Mouse (Mus musculus) megakaryocyte, embryonic 14.5 days (primary cell): Measurements from ENCODE around the gene Pxk. TPM values are rescaled to one million over a fixed set of nuclear protein-coding genes. Genes with fewer than 3 reads are reported as not detected.
"Not testable (repeated sequence)": the region's sequence is repeated elsewhere in the genome, so short reads cannot be mapped to it uniquely, and the experiment has no call there.

Experiments used
- H3K27me3 ChIP-seq: replicated peaks from 2 replicates; pipeline ENCODE3; 2012; ENCODE audit warnings: inconsistent platforms
- H3K36me3 ChIP-seq: replicated peaks from 2 replicates; pipeline ENCODE3; 2012; ENCODE audit warnings: low read length, inconsistent platforms, mixed read lengths
- H3K4me1 ChIP-seq: 2 replicates; pipeline ENCODE4 v1.6.1; 2012; ENCODE audit warnings: inconsistent platforms
- H3K4me3 ChIP-seq: replicated peaks from 2 replicates; pipeline ENCODE3; 2012; ENCODE audit warnings: moderate library complexity, mild to moderate bottlenecking, inconsistent platforms
- H3K9me3 ChIP-seq: 2 replicates; pipeline ENCODE4 v1.6.1; 2012; ENCODE audit warnings: inconsistent platforms
- FLI1 ChIP-seq: IDR thresholded peaks from 2 replicates; pipeline ENCODE4 v1.6.1; 2012; ENCODE audit warnings: low read length, inconsistent platforms, mixed read lengths
- GATA1 ChIP-seq: IDR thresholded peaks from 3 replicates; pipeline ENCODE4 v1.6.1; 2012; ENCODE audit warnings: mixed read lengths, low read length, inconsistent platforms, borderline replicate concordance
- polyA plus RNA-seq: library from polyadenylated mRNA; stranded (reverse); fragments of >175 nt; gene quantifications from 2 replicates; pipeline ENCODE4 v1.2.3, GENCODE M21; 2012; ENCODE audit warnings: low replicate concordance; ENCODE audit not compliant: insufficient read depth

Gene Pxk
- polyA plus RNA-seq, 1 experiment, result 7.4 TPM

GRCm38 (mm10) chr14:8115772-8116171, 17.8 kb downstream of the Pxk start:
- Histone ChIP-seq H3K9me3 (no peaks in the 10 kb centered on the region), H3K36me3 (peaks cover 27% of the 10 kb centered on the region), H3K4me3 (no peak overlapping the region), H3K27me3 (no peaks in the 10 kb centered on the region), H3K4me1 (peaks cover 15% of the 10 kb centered on the region)
- TF ChIP-seq FLI1 (no peak), GATA1 (no peak)

- Histone ChIP-seq H3K4me3 (no peak overlapping the region), H3K4me1 (peaks cover 3% of the 10 kb centered on the region), H3K27me3 (no peaks in the 10 kb centered on the region), H3K9me3 (no peaks in the 10 kb centered on the region), H3K36me3 (peaks cover 35% of the 10 kb centered on the region)
- no peak for TF ChIP-seq GATA1
- no peak for TF ChIP-seq FLI1
Measured at GRCm38 (mm10) chr14:8117371-8117770, 19.4 kb downstream of the Pxk start.

GRCm38 (mm10) chr14:8119454-8119853, 21.4 kb downstream of the Pxk start:
- no peaks in the 10 kb centered on the region for H3K27me3 ChIP-seq
- no peak overlapping the region for H3K4me3 ChIP-seq
- H3K9me3 ChIP-seq, result no peaks in the 10 kb centered on the region
- peaks cover 44% of the 10 kb centered on the region for H3K36me3 ChIP-seq
- TF ChIP-seq FLI1, result no peak
- TF ChIP-seq GATA1, result no peak
- H3K4me1 ChIP-seq, result peaks cover 3% of the 10 kb centered on the region

- Histone ChIP-seq H3K4me3 (no peak overlapping the region), H3K27me3 (no peaks in the 10 kb centered on the region), H3K36me3 (peaks cover 49% of the 10 kb centered on the region), H3K9me3 (no peaks in the 10 kb centered on the region), H3K4me1 (peaks cover 3% of the 10 kb centered on the region)
- TF ChIP-seq GATA1 (no peak), FLI1 (no peak)
Measured at GRCm38 (mm10) chr14:8119904-8120303, 21.9 kb downstream of the Pxk start.

- Histone ChIP-seq H3K36me3 (peaks cover 72% of the 10 kb centered on the region), H3K4me1 (no peaks in the 10 kb centered on the region; the same call in 1 of the 2 replicates), H3K27me3 (no peaks in the 10 kb centered on the region), H3K9me3 (no peaks in the 10 kb centered on the region), H3K4me3 (no peak overlapping the region)
- TF ChIP-seq FLI1 (no peak), GATA1 (no peak)
Measured at GRCm38 (mm10) chr14:8123141-8123540, 25.1 kb downstream of the Pxk start.

GRCm38 (mm10) chr14:8123611-8124010, 25.6 kb downstream of the Pxk start:
- peaks cover 71% of the 10 kb centered on the region for H3K36me3 ChIP-seq
- not testable (repeated sequence) for H3K4me1 ChIP-seq, H3K4me3 ChIP-seq

GRCm38 (mm10) chr14:8124046-8124881, 26.3 kb downstream of the Pxk start:
- Histone ChIP-seq H3K9me3 (no peaks in the 10 kb centered on the region), H3K4me1 (no peaks in the 10 kb centered on the region; the same call in 1 of the 2 replicates), H3K4me3 (no peak overlapping the region), H3K27me3 (no peaks in the 10 kb centered on the region), H3K36me3 (peaks cover 71% of the 10 kb centered on the region)
- TF ChIP-seq FLI1 (no peak), GATA1 (no peak)

More at GRCm38 (mm10) chr14:8123611-8124010, 25.6 kb downstream of the Pxk start:
- H3K27me3 ChIP-seq, H3K9me3 ChIP-seq: not testable (repeated sequence)

- H3K27me3 ChIP-seq, result no peaks in the 10 kb centered on the region
- TF ChIP-seq GATA1 (no peak), FLI1 (no peak)
Measured at GRCm38 (mm10) chr14:8127971-8128370, 30.0 kb downstream of the Pxk start.

GRCm38 (mm10) chr14:8132789-8133188, 34.8 kb downstream of the Pxk start:
- Histone ChIP-seq H3K27me3 (no peaks in the 10 kb centered on the region), H3K4me1 (peaks cover 47% of the 10 kb centered on the region), H3K4me3 (peak overlapping the region; percentile 21), H3K36me3 (peaks cover 59% of the 10 kb centered on the region), H3K9me3 (no peaks in the 10 kb centered on the region)
- no peak for TF ChIP-seq GATA1
- TF ChIP-seq FLI1, result no peak

More at GRCm38 (mm10) chr14:8127971-8128370, 30.0 kb downstream of the Pxk start:
- H3K4me1 ChIP-seq, result peaks cover 11% of the 10 kb centered on the region
- H3K36me3 ChIP-seq, result peaks cover 75% of the 10 kb centered on the region
- H3K4me3 ChIP-seq, result no peak overlapping the region
- H3K9me3 ChIP-seq, result no peaks in the 10 kb centered on the region

- peaks cover 52% of the 10 kb centered on the region for H3K4me1 ChIP-seq
- H3K36me3 ChIP-seq, result peaks cover 69% of the 10 kb centered on the region
- H3K4me3 ChIP-seq, result peak overlapping the region; percentile 47
- TF ChIP-seq FLI1 (no peak), GATA1 (no peak)
- H3K9me3 ChIP-seq, result no peaks in the 10 kb centered on the region
- no peaks in the 10 kb centered on the region for H3K27me3 ChIP-seq
Measured at GRCm38 (mm10) chr14:8134234-8134633, 36.2 kb downstream of the Pxk start.

- Histone ChIP-seq H3K27me3 (no peaks in the 10 kb centered on the region), H3K36me3 (peaks cover 76% of the 10 kb centered on the region), H3K4me1 (peaks cover 57% of the 10 kb centered on the region), H3K4me3 (peak overlapping the region; percentile 62), H3K9me3 (no peaks in the 10 kb centered on the region)
- TF ChIP-seq GATA1, result no peak
- no peak for TF ChIP-seq FLI1
Measured at GRCm38 (mm10) chr14:8135130-8135529, 37.1 kb downstream of the Pxk start.
